Mouse (Mus musculus) E14TG2a.4 (cell line): ENCODE data around the gene Mrpl27.

Experiments used
- CTCF ChIP-seq: conservative IDR thresholded peaks from 2 replicates; pipeline ENCODE4 v1.5.1; 2014; ENCODE audit warnings: low read length
- NANOG ChIP-seq: IDR thresholded peaks from 2 replicates; pipeline ENCODE4 v1.6.1; 2014; ENCODE audit warnings: borderline replicate concordance, low read length, mixed read lengths

GRCm38 (mm10) chr11:94610744-94611740 is 42.5 kb upstream of the Mrpl27 start:
- TF ChIP-seq CTCF (no peak), NANOG (no peak)
